Mouse (Mus musculus): ENCODE measurements at regions not wholly inside any gene's neighbourhood (a gene's known extent, or its start where the extent isn't known, plus 50 kb on each side); places are given as distances from the start of the nearest gene placed in this dataset.

- no peak overlapping the region for H3K4me3 ChIP-seq (ENCODE audit: control insufficient read depth in 1 of 2, insufficient read depth in 1 of 2, low read depth in 1 of 2, low read length in 2 of 2)
- peak; percentile 43; the same call in 1 of the 2 replicates for ATAC-seq (ENCODE audit: insufficient number of reproducible peaks, insufficient read depth, low FRiP score, low read depth)
- H3K27me3 ChIP-seq (ENCODE audit: control insufficient read depth, insufficient read depth, low read length) = no peaks in the 10 kb centered on the region
- peak overlapping the region; percentile 41 for H3K4me2 ChIP-seq (ENCODE audit: low read length)
- H3K9me3 ChIP-seq (ENCODE audit: control insufficient read depth, low read length) = no peaks in the 10 kb centered on the region
- no peak overlapping the region for H3K27ac ChIP-seq (replicated peaks in 1 of 2; ENCODE audit: control insufficient read depth in 1 of 2, insufficient read depth in 1 of 2, low read depth in 2 of 2, low read length in 2 of 2)
- H3K4me1 ChIP-seq (ENCODE audit: control insufficient read depth in 2 of 2, insufficient read depth in 2 of 2, low read length in 2 of 2) = no peaks in the 10 kb centered on the region
- WGBS = 32% methylated on average over 8 of the region's 8 CpGs
- no peaks in the 10 kb centered on the region for H3K36me3 ChIP-seq (ENCODE audit: control insufficient read depth, insufficient read depth, low read length)
- H3K9ac ChIP-seq (ENCODE audit: low read length) = no peak overlapping the region
Observed at GRCm38 (mm10) chr1:149556381-149556780, 404.7 kb downstream of the Pla2g4a start.

- no peak overlapping the region for H3K27ac ChIP-seq (replicated peaks in 1 of 2; ENCODE audit: control insufficient read depth in 1 of 2, insufficient read depth in 1 of 2, low read depth in 2 of 2, low read length in 2 of 2)
- H3K9me3 ChIP-seq (ENCODE audit: control insufficient read depth, low read length) = no peaks in the 10 kb centered on the region
- H3K4me3 ChIP-seq (ENCODE audit: control insufficient read depth in 1 of 2, insufficient read depth in 1 of 2, low read depth in 1 of 2, low read length in 2 of 2) = no peak overlapping the region
- no peak overlapping the region for H3K9ac ChIP-seq (ENCODE audit: low read length)
- no peaks in the 10 kb centered on the region for H3K4me1 ChIP-seq (ENCODE audit: control insufficient read depth in 2 of 2, insufficient read depth in 2 of 2, low read length in 2 of 2)
- WGBS = 74% methylated on average over 6 of the region's 6 CpGs
- H3K27me3 ChIP-seq (ENCODE audit: control insufficient read depth, insufficient read depth, low read length) = no peaks in the 10 kb centered on the region
- no peak overlapping the region for H3K4me2 ChIP-seq (ENCODE audit: low read length)
- no peak for ATAC-seq (ENCODE audit: insufficient number of reproducible peaks, insufficient read depth, low FRiP score, low read depth)
- H3K36me3 ChIP-seq (ENCODE audit: control insufficient read depth, insufficient read depth, low read length) = no peaks in the 10 kb centered on the region
Observed at GRCm38 (mm10) chr1:149555355-149556007, 405.6 kb downstream of the Pla2g4a start.

GRCm38 (mm10) chr1:149546076-149546475, 415.0 kb downstream of the Pla2g4a start:
- Histone ChIP-seq H3K36me3 (ENCODE audit: control insufficient read depth, insufficient read depth, low read length) (no peaks in the 10 kb centered on the region), H3K27me3 (ENCODE audit: control insufficient read depth, insufficient read depth, low read length) (no peaks in the 10 kb centered on the region), H3K9ac (ENCODE audit: low read length) (no peak overlapping the region), H3K4me3 (ENCODE audit: control insufficient read depth in 1 of 2, insufficient read depth in 1 of 2, low read depth in 1 of 2, low read length in 2 of 2) (no peak overlapping the region), H3K27ac (replicated peaks in 1 of 2; ENCODE audit: control insufficient read depth in 1 of 2, insufficient read depth in 1 of 2, low read depth in 2 of 2, low read length in 2 of 2) (no peak overlapping the region), H3K9me3 (ENCODE audit: control insufficient read depth, low read length) (no peaks in the 10 kb centered on the region), H3K4me1 (ENCODE audit: control insufficient read depth in 2 of 2, insufficient read depth in 2 of 2, low read length in 2 of 2) (no peaks in the 10 kb centered on the region), H3K4me2 (ENCODE audit: low read length) (no peak overlapping the region)
- 84% methylated on average over 3 of the region's 3 CpGs for WGBS
- ATAC-seq (ENCODE audit: insufficient number of reproducible peaks, insufficient read depth, low FRiP score, low read depth) = no peak

- WGBS = 33% methylated on average over 2 of the region's 2 CpGs
- no peak for ATAC-seq (ENCODE audit: insufficient number of reproducible peaks, insufficient read depth, low FRiP score, low read depth)
Observed at GRCm38 (mm10) chr1:149541386-149541785, 419.7 kb downstream of the Pla2g4a start.

GRCm38 (mm10) chr1:149533651-149534050, 427.4 kb downstream of the Pla2g4a start:
- H3K4me1 ChIP-seq (ENCODE audit: control insufficient read depth in 2 of 2, insufficient read depth in 2 of 2, low read length in 2 of 2) = no peaks in the 10 kb centered on the region
- no peak overlapping the region for H3K4me3 ChIP-seq (ENCODE audit: control insufficient read depth in 1 of 2, insufficient read depth in 1 of 2, low read depth in 1 of 2, low read length in 2 of 2)
- H3K9me3 ChIP-seq (ENCODE audit: control insufficient read depth, low read length) = no peaks in the 10 kb centered on the region
- WGBS = 80% methylated on average over 3 of the region's 3 CpGs
- no peak overlapping the region for H3K4me2 ChIP-seq (ENCODE audit: low read length)
- H3K36me3 ChIP-seq (ENCODE audit: control insufficient read depth, insufficient read depth, low read length) = no peaks in the 10 kb centered on the region
- no peak for ATAC-seq (ENCODE audit: insufficient number of reproducible peaks, insufficient read depth, low FRiP score, low read depth)
- H3K27ac ChIP-seq (replicated peaks in 1 of 2; ENCODE audit: control insufficient read depth in 1 of 2, insufficient read depth in 1 of 2, low read depth in 2 of 2, low read length in 2 of 2) = no peak overlapping the region
- no peaks in the 10 kb centered on the region for H3K27me3 ChIP-seq (ENCODE audit: control insufficient read depth, insufficient read depth, low read length)
- H3K9ac ChIP-seq (ENCODE audit: low read length) = no peak overlapping the region

More at GRCm38 (mm10) chr1:149541386-149541785, 419.7 kb downstream of the Pla2g4a start:
- Histone ChIP-seq H3K36me3 (ENCODE audit: control insufficient read depth, insufficient read depth, low read length) (no peaks in the 10 kb centered on the region), H3K9ac (ENCODE audit: low read length) (no peak overlapping the region), H3K4me3 (ENCODE audit: control insufficient read depth in 1 of 2, insufficient read depth in 1 of 2, low read depth in 1 of 2, low read length in 2 of 2) (no peak overlapping the region), H3K27me3 (ENCODE audit: control insufficient read depth, insufficient read depth, low read length) (no peaks in the 10 kb centered on the region), H3K4me2 (ENCODE audit: low read length) (no peak overlapping the region), H3K9me3 (ENCODE audit: control insufficient read depth, low read length) (no peaks in the 10 kb centered on the region), H3K4me1 (ENCODE audit: control insufficient read depth in 2 of 2, insufficient read depth in 2 of 2, low read length in 2 of 2) (no peaks in the 10 kb centered on the region), H3K27ac (replicated peaks in 1 of 2; ENCODE audit: control insufficient read depth in 1 of 2, insufficient read depth in 1 of 2, low read depth in 2 of 2, low read length in 2 of 2) (no peak overlapping the region)

All from heart, embryonic 14.5 days (tissue).